Mouse (Mus musculus) limb, embryonic 12.5 days (tissue): ENCODE results near the gene Polr3b. TPM values are rescaled to one million over a fixed set of nuclear protein-coding genes. Genes with fewer than 3 reads are reported as not detected.

ENCODE experiments used
- ATAC-seq: fragments of 200-750 bp; cut with Nextera tagmentation; 2 replicates; pipeline ENCODE4 v1.8.0; 2017; ENCODE audit warnings: low read depth, moderate TSS enrichment; ENCODE audit not compliant: insufficient number of reproducible peaks, insufficient read depth, low FRiP score, low TSS enrichment
- H3K27ac ChIP-seq: fragments of 300-500 bp; sonication (generic); 2 replicates; pipeline ENCODE4 v1.5.1; 2016; ENCODE audit warnings: mild to moderate bottlenecking, moderate library complexity
- H3K27me3 ChIP-seq: fragments of 300-500 bp; sonication (generic); 2 replicates; pipeline ENCODE4 v1.6.1; 2016; ENCODE audit warnings: mild to moderate bottlenecking, moderate library complexity
- H3K36me3 ChIP-seq: fragments of 300-500 bp; sonication (generic); 2 replicates; pipeline ENCODE4 v1.6.1; 2016; ENCODE audit warnings: mild to moderate bottlenecking, moderate library complexity
- H3K4me1 ChIP-seq: fragments of 300-500 bp; sonication (generic); replicated peaks from 2 replicates; pipeline ENCODE4 v1.6.1; 2016
- H3K4me2 ChIP-seq: fragments of 300-500 bp; sonication (generic); 2 replicates; pipeline ENCODE4 v1.6.1; 2016; ENCODE audit warnings: mild to moderate bottlenecking, moderate library complexity
- H3K4me3 ChIP-seq: fragments of 300-500 bp; sonication (generic); replicated peaks from 2 replicates; pipeline ENCODE4 v1.5.1; 2016; ENCODE audit warnings: mild to moderate bottlenecking
- H3K9ac ChIP-seq: fragments of 300-500 bp; sonication (generic); replicated peaks from 2 replicates; pipeline ENCODE4 v1.6.1; 2016; ENCODE audit warnings: mild to moderate bottlenecking, moderate library complexity
- H3K9me3 ChIP-seq: fragments of 300-500 bp; sonication (generic); 2 replicates; pipeline ENCODE4 v1.6.1; 2016; ENCODE audit warnings: mild to moderate bottlenecking, moderate library complexity
- WGBS: fragments of 180-500 bp; shearing (Covaris S2); methylation state at CpG from one replicate; pipeline ENCODE4 v1.1.7; 2016; 5-methylcytosine and 5-hydroxymethylcytosine counted together
- polyA plus RNA-seq: library from polyadenylated mRNA; unstranded; fragments of >200 nt; fragmentation: Nextera tagmentation; extraction: Ambion mirVana; gene quantifications from 2 replicates; pipeline ENCODE4 v1.2.1, GENCODE M21; 2016

The Polr3b gene
- polyA plus RNA-seq, 1 experiment from 2014 or later, result 20.3 TPM

- 0 out of 2 replicates have a peak, but pooled peaks cover 4% of the 10 kb centered on the region for H3K36me3 ChIP-seq
Observed at GRCm38 (mm10) chr10:84611664-84612063, 10.4 kb upstream of the Polr3b start.

DNA sequence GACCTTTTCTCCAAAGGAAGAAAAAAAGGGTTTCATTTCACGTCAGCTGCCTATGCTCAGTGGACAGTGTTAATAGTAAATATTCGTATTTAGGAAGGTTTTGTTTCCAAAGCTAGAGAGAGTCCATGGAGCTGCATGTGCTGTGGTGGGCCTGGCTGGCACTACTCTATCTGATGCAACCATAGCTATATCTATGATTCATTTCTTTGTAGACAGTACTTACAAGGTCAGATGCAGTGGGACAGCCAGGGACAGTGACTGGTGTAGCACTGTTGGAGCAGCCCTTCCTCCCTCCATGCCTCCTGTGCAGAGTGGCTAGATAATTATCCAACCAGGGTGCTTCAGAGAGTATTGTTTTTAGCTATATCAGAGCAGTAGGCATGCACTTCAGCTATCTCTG lies 9.8 kb upstream of the Polr3b start:
- H3K4me3 ChIP-seq, result no peak overlapping the region
- WGBS, result 83% methylated on average over 2 of the region's 2 CpGs

More at GRCm38 (mm10) chr10:84611664-84612063, 10.4 kb upstream of the Polr3b start:
- no peak for ATAC-seq
- no peaks in the 10 kb centered on the region for H3K9me3 ChIP-seq
- 64% methylated on average over 3 of the region's 3 CpGs for WGBS
- H3K4me3 ChIP-seq, result no peak overlapping the region
- peaks cover 6% of the 10 kb centered on the region for H3K4me1 ChIP-seq
- H3K9ac ChIP-seq, result no peak overlapping the region
- H3K27ac ChIP-seq, result no peak overlapping the region
- no peaks in the 10 kb centered on the region for H3K27me3 ChIP-seq
- no peak overlapping the region for H3K4me2 ChIP-seq

DNA sequence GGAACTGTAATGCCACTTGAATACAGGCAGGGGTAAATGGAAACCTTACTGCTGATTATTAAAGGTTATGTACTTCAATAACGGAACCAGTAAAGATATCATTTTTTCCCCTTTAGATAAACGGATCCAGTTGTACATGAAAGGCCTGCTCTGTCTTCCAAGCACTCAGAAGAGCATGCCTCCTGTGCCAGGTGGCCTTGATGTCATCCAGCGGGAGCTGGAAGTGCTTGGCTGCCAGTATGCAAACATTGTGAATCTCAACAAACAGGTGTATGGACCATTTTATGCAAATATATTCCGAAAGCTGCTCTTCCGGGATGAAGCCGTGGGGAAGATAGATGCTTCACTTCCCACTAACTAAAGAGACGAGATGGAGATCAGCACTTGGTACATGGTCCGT lies 8.7 kb upstream of the Polr3b start:
- no peak overlapping the region for H3K4me2 ChIP-seq
- no peak overlapping the region for H3K27ac ChIP-seq
- ATAC-seq, result no peak
- H3K36me3 ChIP-seq, result 0 out of 2 replicates have a peak, but pooled peaks cover 4% of the 10 kb centered on the region
- H3K4me1 ChIP-seq, result peaks cover 6% of the 10 kb centered on the region
- no peak overlapping the region for H3K4me3 ChIP-seq
- H3K27me3 ChIP-seq, result no peaks in the 10 kb centered on the region
- WGBS, result 81% methylated on average over 8 of the region's 8 CpGs
- no peak overlapping the region for H3K9ac ChIP-seq
- H3K9me3 ChIP-seq, result no peaks in the 10 kb centered on the region

More for the DNA sequence above, 9.8 kb upstream of the Polr3b start:
- Histone ChIP-seq H3K9ac (no peak overlapping the region), H3K9me3 (no peaks in the 10 kb centered on the region), H3K27me3 (no peaks in the 10 kb centered on the region), H3K4me2 (no peak overlapping the region), H3K27ac (no peak overlapping the region), H3K4me1 (peaks cover 6% of the 10 kb centered on the region), H3K36me3 (0 out of 2 replicates have a peak, but pooled peaks cover 4% of the 10 kb centered on the region)
- ATAC-seq, result no peak

DNA sequence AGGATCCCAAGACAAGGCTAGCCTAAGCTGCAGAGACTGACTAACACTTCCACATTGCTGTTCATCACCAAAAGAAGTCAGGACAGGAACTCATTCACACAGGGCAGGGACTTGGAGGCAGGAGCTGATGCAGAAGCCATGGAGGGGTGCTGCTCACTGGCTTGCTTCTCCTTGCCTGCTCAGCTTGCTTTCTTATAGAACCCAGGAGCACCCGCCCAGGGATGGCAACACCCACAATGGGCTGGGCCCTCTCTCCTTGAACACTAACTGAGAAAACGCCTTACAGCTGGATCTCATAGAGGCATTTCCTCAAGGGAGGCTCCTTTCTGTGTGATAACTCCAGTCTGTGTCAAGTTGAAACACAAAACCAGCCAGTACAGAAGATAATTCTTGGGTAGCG lies 7.0 kb upstream of the Polr3b start:
- Histone ChIP-seq H3K4me2 (no peak overlapping the region), H3K36me3 (0 out of 2 replicates have a peak, but pooled peaks cover 4% of the 10 kb centered on the region)
- 65% methylated on average over 3 of the region's 3 CpGs for WGBS

DNA sequence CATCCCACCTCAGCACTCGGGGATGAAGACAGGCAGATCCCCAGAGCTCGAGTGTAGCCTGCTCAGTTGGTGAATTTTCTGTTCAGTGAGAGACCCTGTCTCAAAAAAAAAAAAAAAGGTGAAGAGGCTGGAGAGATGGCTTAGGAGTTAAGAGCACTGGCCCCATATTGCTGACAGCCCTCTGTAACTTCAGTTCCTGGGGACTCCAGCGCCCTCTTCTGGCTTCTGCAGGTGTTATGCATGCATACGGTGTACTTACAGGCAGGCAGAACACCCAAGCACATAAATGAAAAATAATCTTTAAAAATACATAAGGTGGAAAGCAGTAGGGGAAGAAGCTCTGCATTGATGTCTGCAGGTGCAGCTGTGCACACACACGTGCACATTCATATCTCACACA lies 9.1 kb downstream of the Polr3b start:
- H3K27ac ChIP-seq, result no peak overlapping the region
- H3K27me3 ChIP-seq, result no peaks in the 10 kb centered on the region
- no peaks in the 10 kb centered on the region for H3K9me3 ChIP-seq
- no peak for ATAC-seq
- 64% methylated on average over 5 of the region's 5 CpGs for whole genome bisulfite sequencing
- H3K9ac ChIP-seq, result no peak overlapping the region
- no peak overlapping the region for H3K4me2 ChIP-seq
- no peaks in the 10 kb centered on the region for H3K4me1 ChIP-seq
- no peak overlapping the region for H3K4me3 ChIP-seq
- peaks cover 55% of the 10 kb centered on the region for H3K36me3 ChIP-seq

More for the DNA sequence above, 7.0 kb upstream of the Polr3b start:
- ATAC-seq, result no peak
- peaks cover 6% of the 10 kb centered on the region for H3K4me1 ChIP-seq
- no peak overlapping the region for H3K27ac ChIP-seq
- no peaks in the 10 kb centered on the region for H3K27me3 ChIP-seq
- H3K9ac ChIP-seq, result no peak overlapping the region
- H3K9me3 ChIP-seq, result no peaks in the 10 kb centered on the region
- no peak overlapping the region for H3K4me3 ChIP-seq

DNA sequence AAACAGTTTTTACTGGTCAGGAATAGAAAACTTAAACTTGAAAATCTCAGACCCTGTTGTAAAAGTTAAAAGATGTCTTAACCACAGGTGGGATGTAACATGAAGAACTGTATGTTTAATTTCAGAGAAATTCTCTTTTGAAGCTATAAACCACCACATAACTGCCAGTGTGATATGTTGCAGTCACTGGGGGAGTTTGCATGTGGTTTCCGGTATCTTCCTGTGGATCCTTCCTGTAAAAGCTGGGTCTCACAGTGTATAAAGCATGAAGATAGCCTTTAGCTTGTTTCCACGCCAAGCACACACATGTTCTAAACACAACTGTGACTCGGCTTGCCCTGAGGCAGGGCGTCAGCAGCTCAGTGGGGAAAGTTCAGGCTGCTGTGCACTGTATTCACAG lies 9.9 kb downstream of the Polr3b start:
- peaks cover 63% of the 10 kb centered on the region for H3K36me3 ChIP-seq

GRCm38 (mm10) chr10:84636656-84637055 lies 14.6 kb downstream of the Polr3b start:
- Histone ChIP-seq H3K4me3 (no peak overlapping the region), H3K27ac (no peak overlapping the region), H3K4me1 (no peaks in the 10 kb centered on the region), H3K9me3 (no peaks in the 10 kb centered on the region), H3K27me3 (no peaks in the 10 kb centered on the region), H3K9ac (no peak overlapping the region), H3K36me3 (peaks cover 79% of the 10 kb centered on the region), H3K4me2 (no peak overlapping the region)
- ATAC-seq, result no peak
- WGBS, result 93% methylated on average over 10 of the region's 10 CpGs

More for the DNA sequence above, 9.9 kb downstream of the Polr3b start:
- Histone ChIP-seq H3K4me2 (no peak overlapping the region), H3K9me3 (no peaks in the 10 kb centered on the region), H3K4me1 (no peaks in the 10 kb centered on the region), H3K27me3 (no peaks in the 10 kb centered on the region), H3K9ac (no peak overlapping the region), H3K4me3 (no peak overlapping the region), H3K27ac (no peak overlapping the region)
- ATAC-seq, result no peak
- 91% methylated on average over 4 of the region's 4 CpGs for WGBS

DNA sequence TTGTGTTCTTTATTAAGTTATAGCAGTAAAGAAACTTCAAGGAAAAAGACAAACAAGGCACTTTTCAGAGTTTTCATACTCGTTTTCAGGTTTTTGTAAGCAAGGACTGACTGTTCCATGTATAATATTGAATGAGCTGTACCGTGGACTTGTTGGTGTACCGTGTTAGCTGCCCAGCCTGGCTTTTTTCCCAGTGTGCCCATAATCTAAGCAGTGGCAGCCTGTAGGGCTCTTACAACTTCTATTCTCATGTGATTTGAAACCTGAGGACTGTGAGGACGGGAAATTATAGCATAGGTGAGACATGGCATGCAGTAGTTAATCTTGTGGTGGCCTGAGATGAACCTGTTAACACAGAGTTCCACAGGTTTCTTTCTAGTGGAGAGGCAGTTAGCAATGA lies 16.3 kb downstream of the Polr3b start:
- WGBS, result 89% methylated on average over 4 of the region's 4 CpGs
- no peaks in the 10 kb centered on the region for H3K9me3 ChIP-seq
- peaks cover 67% of the 10 kb centered on the region for H3K36me3 ChIP-seq
- H3K9ac ChIP-seq, result no peak overlapping the region
- no peak for ATAC-seq
- no peaks in the 10 kb centered on the region for H3K4me1 ChIP-seq
- no peak overlapping the region for H3K4me2 ChIP-seq
- H3K4me3 ChIP-seq, result no peak overlapping the region
- no peaks in the 10 kb centered on the region for H3K27me3 ChIP-seq
- no peak overlapping the region for H3K27ac ChIP-seq

- Histone ChIP-seq H3K9ac (no peak overlapping the region), H3K36me3 (peaks cover 59% of the 10 kb centered on the region), H3K4me2 (no peak overlapping the region), H3K27ac (no peak overlapping the region), H3K4me1 (no peaks in the 10 kb centered on the region), H3K9me3 (no peaks in the 10 kb centered on the region), H3K27me3 (no peaks in the 10 kb centered on the region), H3K4me3 (no peak overlapping the region)
- ATAC-seq, result no peak
- WGBS, result 78% methylated on average over 4 of the region's 4 CpGs
Observed at GRCm38 (mm10) chr10:84639525-84640287, 17.6 kb downstream of the Polr3b start.

DNA sequence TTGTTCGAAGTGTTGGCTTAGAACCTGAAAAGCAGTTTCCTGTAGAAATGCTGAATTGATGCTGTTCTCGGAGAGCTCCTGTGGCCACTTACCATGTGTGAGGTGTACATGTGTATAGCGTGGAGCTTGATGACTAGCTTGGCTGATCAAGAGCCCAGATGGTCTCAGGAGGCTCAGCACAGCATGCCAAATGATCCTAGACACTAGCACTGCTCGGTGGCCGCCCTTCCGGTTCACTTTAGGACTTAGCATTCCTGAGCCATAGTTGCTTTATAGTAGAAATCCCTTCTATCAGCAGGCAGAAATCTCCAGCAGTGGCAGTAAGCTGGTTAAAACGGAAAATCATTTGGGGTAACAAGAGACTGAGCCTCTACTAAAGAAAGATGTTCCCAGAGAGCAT lies 18.8 kb downstream of the Polr3b start:
- H3K4me1 ChIP-seq, result no peaks in the 10 kb centered on the region
- no peak for ATAC-seq
- H3K4me3 ChIP-seq, result no peak overlapping the region
- H3K9ac ChIP-seq, result no peak overlapping the region
- H3K36me3 ChIP-seq, result peaks cover 59% of the 10 kb centered on the region
- no peak overlapping the region for H3K27ac ChIP-seq
- WGBS, result 91% methylated on average over 7 of the region's 7 CpGs
- no peaks in the 10 kb centered on the region for H3K9me3 ChIP-seq
- H3K4me2 ChIP-seq, result no peak overlapping the region
- H3K27me3 ChIP-seq, result no peaks in the 10 kb centered on the region

- 89% methylated on average over 2 of the region's 2 CpGs for WGBS
- no peak for ATAC-seq
- no peaks in the 10 kb centered on the region for H3K9me3 ChIP-seq
- H3K9ac ChIP-seq, result no peak overlapping the region
- H3K27me3 ChIP-seq, result no peaks in the 10 kb centered on the region
- no peaks in the 10 kb centered on the region for H3K4me1 ChIP-seq
- peaks cover 53% of the 10 kb centered on the region for H3K36me3 ChIP-seq
- no peak overlapping the region for H3K27ac ChIP-seq
- no peak overlapping the region for H3K4me2 ChIP-seq
- no peak overlapping the region for H3K4me3 ChIP-seq
Observed at GRCm38 (mm10) chr10:84641576-84641975, 19.5 kb downstream of the Polr3b start.

DNA sequence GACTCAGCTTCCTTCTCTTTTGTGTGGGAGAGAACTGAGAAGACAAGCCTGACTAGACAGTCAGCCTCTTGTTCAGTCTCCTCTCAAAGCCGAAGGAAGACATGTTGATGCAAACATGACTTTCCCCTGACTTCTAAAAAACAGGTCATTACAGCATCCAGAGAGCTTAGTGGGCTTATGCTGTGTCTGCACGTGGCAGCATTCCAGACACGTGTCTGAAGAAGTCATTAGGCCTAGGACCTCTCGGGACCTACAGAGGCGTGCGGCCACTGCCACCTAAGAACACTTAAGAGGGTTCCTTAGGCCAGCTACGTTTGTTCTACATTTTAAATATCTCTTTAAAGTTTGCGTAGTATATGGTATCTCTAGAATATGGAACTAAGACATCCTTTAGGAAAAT lies 23.8 kb downstream of the Polr3b start:
- Histone ChIP-seq H3K4me2 (no peak overlapping the region), H3K4me1 (no peaks in the 10 kb centered on the region), H3K36me3 (peaks cover 28% of the 10 kb centered on the region), H3K27ac (no peak overlapping the region), H3K27me3 (no peaks in the 10 kb centered on the region), H3K9me3 (no peaks in the 10 kb centered on the region), H3K9ac (no peak overlapping the region), H3K4me3 (no peak overlapping the region)
- no peak for ATAC-seq
- 81% methylated on average over 8 of the region's 8 CpGs for WGBS
